Mouse (Mus musculus): Measurements from ENCODE around the gene Lrrc29.

DNA sequence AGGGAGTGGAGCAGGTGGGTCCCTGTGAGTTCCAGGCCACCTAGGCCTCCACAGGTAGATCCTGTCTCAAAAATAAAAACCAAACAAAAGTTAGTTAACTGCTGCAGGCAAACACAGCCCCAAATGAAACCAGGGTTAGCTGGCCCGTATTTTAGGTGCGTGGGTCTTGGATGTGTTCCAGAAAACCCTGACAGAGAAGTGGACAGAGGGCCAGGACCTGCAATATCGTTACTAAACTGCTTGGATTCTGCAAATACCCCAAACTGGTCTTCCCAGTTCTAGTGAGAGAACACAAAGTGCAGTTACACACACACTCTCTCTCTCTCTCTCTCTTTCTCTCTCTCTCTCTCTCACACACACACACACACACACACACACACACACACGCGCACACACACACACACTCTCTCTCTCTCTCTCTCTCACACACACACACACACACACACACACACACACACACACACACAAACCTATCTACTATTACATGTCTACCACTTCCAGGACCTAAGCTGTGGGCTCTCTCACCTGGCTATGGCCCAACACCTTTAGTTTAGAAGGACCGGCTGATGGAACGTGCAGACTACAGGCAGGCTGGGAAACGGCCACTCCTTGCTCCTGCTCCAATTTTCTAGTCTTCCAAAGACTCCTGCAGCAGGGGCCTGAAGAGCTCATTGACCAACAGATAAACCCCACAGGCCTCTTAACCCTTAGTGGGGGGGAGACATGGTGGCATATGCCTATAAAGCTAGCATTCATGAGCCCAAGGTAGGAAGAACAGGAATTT lies 17.9 kb upstream of the Lrrc29 start:
- TF ChIP-seq POLR2A (IDR thresholded peaks at IDR 0.05; ENCODE audit: extremely low read depth, insufficient read depth, low read length): no peak
- TF ChIP-seq CTCF (IDR thresholded peaks at IDR 0.05; ENCODE audit: low read depth, low read length): no peak

Measured in liver, adult 2 months (tissue).